Mouse (Mus musculus): ENCODE measurements at regions not wholly inside any gene's neighbourhood (a gene's known extent, or its start where the extent isn't known, plus 50 kb on each side); places are given as distances from the start of the nearest gene placed in this dataset.

DNA sequence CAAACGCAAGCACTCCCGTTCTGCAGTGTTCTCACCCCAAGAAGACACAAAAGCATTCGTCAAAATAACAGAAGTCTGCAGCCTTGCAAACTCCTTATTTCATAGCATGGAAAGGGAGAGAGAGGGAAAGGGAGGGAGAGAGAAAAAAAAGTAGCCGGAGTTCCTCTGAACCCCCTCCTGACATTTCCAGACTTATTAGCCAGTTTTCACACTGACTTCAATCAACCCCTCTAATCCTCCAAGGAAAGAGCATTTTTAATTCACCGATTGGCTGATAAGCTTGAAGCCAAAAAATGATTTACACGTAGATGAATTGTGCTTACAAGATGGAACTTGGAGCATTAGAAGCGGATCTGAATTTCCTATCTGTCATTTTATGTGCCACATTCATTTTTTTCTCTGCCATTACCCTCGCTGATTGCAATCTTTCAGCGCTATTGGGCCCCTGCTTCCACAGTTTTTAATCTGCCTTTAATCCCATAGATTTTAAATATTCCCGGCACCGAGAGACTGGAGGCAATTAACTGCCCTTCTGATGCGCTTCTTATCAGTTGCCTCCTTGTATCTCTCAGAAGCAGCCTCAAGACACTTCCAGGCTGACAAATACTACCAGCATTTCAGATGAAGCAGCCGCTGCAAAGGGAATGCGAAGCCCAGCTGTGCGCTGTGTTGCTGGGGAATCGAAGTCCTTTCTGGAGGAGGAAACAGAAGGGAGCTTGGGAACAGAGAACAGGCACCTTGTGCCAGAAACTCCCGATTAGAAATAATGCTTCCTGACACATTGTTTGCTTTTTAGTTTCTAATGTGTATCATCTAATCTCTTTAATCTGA is 447.7 kb upstream of the 4930412O13Rik start:
- no peak for DNase-seq (ENCODE audit: low read depth, low spot score)

DNA sequence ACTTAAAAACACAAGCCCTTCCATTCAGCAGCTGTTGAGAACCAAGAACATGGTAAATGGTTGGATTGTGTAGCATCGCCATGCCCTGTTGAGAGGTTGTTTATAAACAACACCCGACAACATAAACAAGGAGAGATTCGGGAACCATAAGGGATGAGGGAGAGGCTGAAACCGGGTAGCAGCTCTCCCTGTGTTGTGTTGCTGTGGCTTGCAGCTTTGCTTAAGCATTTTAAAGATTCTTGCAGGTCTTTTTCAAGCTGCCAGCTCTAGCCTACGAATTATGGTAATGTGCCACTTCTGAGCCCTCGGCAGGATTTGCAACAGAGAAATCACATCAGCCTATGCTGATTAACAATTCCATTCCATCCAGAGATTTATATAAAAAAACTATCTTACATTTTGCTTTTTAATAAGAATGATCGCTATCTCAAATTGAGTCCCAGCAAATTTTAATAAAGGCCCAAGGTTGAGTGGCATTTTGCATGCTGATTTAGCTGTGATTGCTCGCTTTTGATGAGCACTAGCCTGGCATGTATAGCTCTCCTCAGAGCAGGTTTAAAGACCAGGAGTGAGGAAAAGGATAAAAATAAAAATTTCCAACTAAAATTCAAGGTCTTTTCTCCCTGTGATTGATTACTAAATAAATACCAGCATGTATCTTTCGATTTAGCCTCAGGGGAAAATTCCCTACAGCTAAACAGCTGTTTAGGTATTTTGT is 445.7 kb upstream of the 4930412O13Rik start:
- DNase-seq (ENCODE audit: low read depth, low spot score): no peak
- WGBS: 62% methylated on average over 9 of the region's 9 CpGs

More for the DNA sequence above, 447.7 kb upstream of the 4930412O13Rik start:
- 39% methylated on average over 17 of the region's 17 CpGs for WGBS

DNA sequence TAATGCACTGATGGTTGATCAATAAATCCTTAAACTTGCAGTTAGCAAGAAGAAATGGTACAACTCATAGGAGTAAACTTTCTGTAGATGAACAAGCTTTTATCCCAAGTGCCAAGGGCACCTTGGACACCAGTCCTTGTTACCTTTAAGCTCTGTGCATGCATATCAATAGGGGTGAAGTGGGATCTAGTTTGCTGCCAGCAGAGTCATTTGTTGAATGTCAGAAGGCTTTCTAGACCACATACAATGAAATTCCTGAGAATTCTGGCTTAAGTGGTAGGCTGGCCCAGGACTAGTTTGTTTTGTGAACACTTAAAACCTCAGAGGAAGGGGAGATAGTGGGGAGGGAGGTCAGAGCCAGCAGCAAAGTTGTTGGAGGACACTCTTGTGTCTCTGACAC is 437.9 kb upstream of the 4930412O13Rik start:
- no peak for DNase-seq (ENCODE audit: low read depth, low spot score)

DNA sequence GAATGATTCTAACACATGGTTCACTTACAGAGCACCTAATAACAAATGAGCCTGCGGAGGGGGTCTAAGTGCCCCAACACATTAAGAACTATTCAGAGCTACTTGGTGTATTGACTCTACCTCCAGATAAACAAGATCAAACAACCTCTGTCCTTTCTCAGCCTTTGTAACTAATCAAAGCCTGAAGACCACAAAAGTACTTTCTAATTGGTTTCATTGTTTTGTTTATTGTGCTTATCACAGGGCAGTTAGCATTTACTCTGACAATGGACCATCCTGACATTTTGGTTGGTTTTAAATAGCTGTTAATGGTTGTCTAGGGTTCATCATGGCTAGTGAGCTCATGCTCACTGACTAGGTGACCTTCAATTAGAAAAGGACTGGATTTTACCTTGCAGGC is 435.2 kb upstream of the 4930412O13Rik start:
- no peak for DNase-seq (ENCODE audit: low read depth, low spot score)

DNA sequence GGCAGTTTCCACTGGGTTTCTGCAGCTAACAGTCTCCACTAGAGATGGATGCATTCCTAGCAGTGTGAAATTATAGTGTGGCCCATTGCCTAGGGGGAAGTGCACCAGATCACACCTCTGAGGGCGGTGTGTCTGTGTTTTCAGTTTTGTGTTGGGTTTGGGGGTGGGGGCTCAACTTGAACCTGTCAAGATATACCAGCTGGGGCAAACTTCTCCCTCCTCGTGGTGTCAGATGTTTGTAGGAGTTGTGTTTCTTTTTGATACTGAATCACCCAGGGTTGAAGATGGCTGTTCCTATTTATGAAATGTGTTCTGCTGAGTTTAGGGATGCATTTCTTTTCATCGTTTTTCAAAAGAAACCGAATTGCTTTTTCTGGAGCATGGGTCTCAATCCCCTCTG is 416.6 kb upstream of the 4930412O13Rik start:
- no peak for DNase-seq (ENCODE audit: low read depth, low spot score)
- WGBS: 81% methylated on average over 4 of the region's 4 CpGs

More for the DNA sequence above, 435.2 kb upstream of the 4930412O13Rik start:
- WGBS: 88% methylated on average over 1 of the region's 1 CpGs

DNA sequence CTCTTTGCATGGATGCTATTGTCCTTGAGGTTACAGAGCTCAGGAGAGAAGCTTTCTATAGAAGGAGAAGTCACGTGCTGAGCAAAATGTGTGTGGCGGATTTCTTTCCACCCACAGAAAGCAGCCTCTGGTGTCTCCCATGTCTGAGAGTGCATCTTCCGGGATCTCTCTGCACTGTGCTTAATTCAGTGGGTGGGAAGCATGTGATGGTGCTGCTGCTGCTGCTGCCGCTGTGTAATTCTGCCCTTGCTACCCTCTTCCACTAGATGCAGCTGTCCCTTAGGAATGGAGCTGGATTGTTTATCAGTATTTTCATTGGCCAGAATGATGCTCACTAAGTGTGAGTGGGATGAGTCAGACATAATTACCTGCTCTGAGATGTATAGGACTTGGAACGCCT is 416.2 kb upstream of the 4930412O13Rik start:
- WGBS: 48% methylated on average over 5 of the region's 5 CpGs
- no peak for DNase-seq (ENCODE audit: low read depth, low spot score)

DNA sequence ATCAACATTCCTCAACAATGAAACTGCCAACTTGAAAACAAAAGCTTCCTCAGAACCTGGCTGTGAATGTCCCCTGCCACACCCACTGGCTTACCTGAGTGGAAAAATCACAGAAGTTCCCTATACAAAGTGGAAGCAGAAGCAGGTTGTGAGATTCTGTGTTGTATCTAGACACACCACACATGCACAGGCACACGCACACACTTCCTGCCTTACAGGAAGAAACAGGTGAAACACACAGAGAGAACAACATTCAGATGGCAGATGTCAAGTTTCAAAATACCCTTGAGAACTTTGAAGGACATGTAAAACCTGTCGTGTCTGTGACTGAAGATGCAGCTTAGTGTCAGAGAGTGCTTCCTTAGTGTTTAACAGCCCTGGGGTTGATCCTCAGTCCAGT is 413.5 kb upstream of the 4930412O13Rik start:
- 71% methylated on average over 2 of the region's 2 CpGs for WGBS
- no peak for DNase-seq (ENCODE audit: low read depth, low spot score)

DNA sequence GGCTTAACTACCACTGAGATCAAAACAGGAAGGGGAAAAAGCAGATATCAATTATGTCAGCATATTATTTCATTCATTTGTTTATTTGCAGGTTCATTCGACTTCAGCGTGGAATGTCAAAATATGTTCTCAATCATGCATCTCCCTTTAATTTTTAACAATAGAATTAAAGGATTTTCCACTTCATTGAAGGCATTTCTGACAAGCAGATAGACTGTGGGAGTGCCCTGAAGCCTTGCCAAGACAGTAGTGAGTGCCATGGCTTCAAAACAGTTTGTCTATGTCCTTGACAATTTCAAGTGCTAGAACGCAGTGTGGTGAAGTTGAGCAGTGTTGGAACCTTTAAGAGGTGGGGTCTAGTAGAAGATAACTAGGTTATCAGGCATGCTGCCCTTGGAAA is 412.4 kb upstream of the 4930412O13Rik start:
- DNase-seq (ENCODE audit: low read depth, low spot score): no peak
- 79% methylated on average over 3 of the region's 3 CpGs for WGBS

DNA sequence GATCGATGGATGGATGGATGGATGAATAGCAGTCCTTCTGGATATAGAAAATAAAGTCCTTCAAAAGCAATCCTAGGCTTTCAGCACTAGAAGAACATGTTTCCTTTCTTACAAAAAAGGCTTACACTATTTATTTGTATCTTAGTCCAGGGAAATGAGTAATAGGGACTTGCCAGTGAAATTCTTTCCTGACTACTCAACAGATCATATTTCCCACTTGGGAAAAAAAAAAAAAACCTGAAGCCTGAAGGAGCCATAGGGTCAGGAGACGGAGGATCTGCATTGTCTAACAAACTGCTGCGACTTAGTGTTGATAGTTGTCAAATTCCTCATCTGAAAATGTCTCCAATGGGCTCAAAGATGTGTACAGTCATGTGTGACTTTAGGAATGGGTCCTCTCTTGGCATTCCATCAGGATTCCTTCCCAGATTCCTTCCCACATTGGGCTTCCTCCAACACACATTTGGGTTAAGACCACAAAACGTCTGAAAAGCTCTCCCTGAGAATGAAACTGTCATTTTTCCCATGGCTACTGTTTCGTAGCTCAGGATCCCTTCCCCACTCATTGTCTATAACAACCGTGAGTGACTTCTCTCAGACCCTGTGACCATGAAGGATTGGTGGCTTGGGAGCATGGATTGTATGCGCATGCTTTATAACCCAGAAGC is 399.2 kb upstream of the 4930412O13Rik start:
- no peak for DNase-seq (ENCODE audit: low read depth, low spot score)

DNA sequence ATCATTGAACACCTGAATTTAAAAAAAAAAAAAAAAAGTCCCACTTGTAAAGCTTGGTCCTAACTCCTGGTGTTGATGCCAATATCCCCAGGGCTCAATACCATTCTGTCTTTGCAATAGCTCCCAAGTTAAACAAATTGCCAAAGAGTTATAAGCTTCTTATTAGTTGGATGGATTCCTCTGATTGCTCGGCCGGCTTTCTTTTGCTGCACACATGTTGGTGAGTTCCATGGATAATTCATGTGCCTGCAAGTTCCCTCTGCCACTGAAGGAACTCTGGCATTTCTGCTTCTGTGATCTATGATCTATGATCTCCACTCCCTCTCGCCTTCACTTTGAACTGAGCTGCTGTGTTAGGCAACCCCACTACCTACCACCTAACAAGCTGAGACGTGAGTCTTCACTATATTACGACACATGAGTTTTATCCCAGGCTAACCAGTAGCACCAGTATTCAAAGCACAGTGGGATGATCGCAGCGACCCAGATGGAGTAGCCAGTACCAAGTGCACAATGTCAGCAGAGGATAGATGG is 393.6 kb upstream of the 4930412O13Rik start:
- no peak for DNase-seq (ENCODE audit: low read depth, low spot score)
- WGBS: 84% methylated on average over 7 of the region's 7 CpGs

More for the DNA sequence above, 399.2 kb upstream of the 4930412O13Rik start:
- 64% methylated on average over 7 of the region's 7 CpGs for WGBS

DNA sequence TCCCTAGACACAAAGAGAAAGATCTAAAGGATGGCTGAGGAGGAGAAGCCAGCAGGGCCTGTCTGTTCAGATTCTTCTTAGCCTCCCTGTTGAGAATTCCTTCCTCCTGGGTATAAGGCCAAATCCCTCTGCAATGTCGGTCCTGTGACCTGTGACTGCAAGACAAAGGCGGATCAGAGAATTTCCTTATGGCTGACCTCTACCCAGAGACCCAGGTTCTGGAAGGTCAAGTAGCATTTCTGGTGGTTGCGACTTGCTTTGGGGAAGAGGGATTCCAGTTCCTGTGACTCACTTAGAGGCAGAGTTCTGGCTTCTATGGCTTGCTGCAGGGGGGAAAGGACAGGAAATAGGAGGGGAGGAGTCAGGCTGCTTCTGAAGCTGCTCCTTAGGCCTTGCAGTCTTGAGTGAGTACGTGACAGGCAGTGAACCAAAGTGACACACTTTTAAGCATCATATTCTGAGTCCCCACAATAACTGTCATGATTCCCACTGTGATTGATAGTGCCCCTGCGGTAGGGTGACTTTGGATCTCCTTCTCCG is 387.4 kb upstream of the 4930412O13Rik start:
- DNase-seq (ENCODE audit: low read depth, low spot score): no peak

DNA sequence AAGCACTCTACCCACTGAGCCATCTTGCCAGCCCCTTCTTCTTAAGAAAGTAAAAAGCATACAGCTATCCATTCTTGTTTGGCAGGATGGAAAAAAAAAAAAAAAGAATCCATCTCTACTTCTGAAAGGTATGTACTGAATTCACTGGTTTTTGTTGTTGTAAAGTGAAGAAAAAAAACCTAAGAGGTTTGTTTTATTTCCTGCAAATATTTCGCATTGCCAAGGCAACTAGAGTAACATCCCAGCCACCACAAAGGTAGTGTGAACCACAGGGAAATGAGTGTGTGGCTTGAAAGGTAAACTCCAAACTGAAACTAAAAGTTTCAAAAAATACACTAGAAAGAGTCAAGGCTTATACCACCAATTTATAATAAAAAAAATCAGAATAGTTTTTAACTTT is 361.0 kb upstream of the 4930412O13Rik start:
- WGBS: 73% methylated on average over 1 of the region's 1 CpGs
- no peak for DNase-seq (ENCODE audit: low read depth, low spot score)

More for the DNA sequence above, 387.4 kb upstream of the 4930412O13Rik start:
- 54% methylated on average over 6 of the region's 6 CpGs for WGBS

DNA sequence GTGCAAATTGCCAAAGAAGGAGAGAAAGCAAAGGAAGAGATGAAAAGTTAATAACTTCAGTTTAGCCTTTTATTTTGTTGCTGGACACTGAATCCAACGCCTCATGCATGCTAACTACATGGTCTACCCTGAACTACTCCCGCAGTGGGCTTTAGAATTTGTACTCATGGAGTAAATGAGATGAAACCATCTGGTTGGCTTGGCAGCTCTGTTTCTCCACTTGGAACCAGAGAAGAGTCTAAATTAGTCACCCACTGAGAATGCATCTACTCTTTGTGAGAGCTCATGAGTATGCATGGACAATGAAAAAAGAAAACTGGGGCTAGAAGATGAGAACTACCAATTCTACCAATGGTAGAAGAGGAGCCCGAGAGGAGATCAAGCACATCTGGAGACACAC is 355.1 kb upstream of the 4930412O13Rik start:
- DNase-seq (ENCODE audit: low read depth, low spot score): no peak
- 83% methylated on average over 3 of the region's 3 CpGs for WGBS

DNA sequence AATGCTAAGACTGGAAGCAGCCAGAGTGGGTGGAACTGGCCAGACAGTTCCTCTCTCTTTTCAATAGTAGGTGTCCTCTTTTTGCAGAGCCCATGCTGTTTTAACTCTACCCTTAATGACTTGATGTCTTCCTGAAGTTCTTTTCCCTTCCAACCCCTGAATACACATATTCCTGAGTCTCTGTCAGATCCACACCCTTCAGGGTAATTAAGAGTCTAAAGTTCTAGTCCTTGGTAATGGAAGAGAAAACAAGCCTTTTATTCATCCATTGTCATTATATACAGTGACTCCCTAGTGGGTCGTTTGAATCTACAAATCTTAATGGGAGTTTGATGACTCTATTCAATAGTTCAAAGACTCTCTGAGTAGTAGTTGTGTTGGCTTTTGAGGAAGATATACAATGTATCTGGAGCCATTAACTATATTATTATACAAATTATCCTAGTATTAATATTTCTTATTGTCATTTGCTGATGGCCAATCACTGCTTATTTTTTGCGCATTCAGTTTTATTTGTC is 345.9 kb upstream of the 4930412O13Rik start:
- DNase-seq (ENCODE audit: low read depth, low spot score): no peak
- WGBS: 69% methylated on average over 2 of the region's 2 CpGs

DNA sequence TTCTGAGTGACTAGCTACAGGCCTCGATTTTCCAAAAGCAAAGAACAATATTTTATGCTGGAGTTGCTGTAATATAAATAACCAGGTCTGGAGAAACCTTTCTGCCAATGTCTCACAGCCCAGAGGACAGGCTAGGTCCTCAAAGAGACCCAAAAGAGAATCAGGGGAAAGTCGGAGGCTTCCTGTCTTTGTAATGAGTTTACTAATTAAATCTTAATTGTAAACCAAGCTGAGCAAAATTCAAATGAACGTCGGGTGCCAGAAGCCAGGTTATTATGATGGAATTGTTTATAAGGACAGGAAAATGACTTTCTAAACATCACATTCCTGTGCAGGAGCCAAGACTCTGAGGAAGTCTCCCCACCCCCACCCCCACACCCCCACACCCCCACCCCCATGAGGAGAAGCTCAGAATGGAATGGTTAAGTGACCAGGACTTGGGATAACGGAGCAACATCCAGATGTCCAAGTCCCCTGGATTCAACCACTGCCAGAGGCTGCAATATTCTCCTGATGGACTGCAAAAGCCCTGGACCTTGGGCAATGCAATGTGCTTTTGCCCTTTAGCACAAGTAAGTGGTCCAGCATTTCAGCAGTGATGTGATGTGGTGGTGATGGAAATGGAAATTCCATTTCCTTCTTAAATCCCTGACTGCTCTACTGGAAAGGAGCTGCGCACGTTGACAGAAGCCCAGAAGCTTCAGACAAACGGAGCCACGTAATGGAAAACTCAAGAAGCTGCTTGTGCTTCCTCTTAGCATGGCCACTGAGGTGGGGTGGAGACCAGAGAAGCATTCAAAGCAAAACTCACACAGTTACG is 333.1 kb upstream of the 4930412O13Rik start:
- WGBS: 63% methylated on average over 10 of the region's 10 CpGs
- no peak for DNase-seq (ENCODE audit: low read depth, low spot score)

DNA sequence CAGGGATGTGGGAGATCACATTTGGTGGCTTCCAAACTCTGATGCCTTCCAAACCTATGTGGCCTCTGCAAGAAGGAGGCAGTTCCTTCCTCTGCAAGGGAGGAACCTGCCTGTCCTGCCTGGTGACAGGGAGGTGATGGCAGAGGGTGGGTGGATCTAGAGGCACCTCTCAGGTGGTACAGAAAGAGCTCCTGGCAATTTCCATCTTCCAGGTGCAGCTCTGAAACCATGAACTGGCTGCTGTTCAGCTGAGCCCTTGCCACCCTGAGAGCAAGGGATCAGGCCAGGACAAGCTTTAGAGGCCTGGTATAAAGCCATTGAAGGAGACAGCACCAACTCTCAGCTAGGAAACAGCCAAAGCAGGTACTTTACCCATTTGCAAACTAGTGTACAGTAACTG is 327.7 kb upstream of the 4930412O13Rik start:
- no peak for DNase-seq (ENCODE audit: low read depth, low spot score)

DNA sequence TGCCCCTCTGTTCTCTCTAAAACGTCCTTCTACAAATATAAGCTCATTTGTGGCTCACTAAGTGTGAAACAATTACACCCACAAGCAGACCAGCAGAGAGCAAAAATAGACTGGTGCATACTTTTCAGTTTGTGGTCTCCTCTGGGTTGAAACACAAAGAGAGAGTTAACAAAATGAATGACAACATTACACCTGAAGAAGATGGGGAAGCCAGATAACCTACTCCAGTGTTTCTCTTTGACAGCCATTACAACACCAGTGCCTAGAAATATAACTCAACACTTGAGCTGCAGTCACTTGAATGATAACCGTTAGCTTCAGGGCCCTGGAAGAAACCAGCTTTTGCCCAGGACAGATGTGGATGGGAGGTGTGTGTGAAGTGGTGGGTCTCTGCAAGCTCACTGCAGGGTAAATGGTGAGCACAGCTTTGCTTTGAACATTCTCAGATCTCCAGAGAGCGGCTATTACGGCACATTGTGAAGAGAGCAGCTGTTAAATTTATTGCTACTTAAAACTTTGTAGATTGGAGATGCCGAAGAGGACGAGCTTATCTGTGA is 316.5 kb upstream of the 4930412O13Rik start:
- DNase-seq (ENCODE audit: low read depth, low spot score): no peak
- WGBS: 17% methylated on average over 6 of the region's 6 CpGs

DNA sequence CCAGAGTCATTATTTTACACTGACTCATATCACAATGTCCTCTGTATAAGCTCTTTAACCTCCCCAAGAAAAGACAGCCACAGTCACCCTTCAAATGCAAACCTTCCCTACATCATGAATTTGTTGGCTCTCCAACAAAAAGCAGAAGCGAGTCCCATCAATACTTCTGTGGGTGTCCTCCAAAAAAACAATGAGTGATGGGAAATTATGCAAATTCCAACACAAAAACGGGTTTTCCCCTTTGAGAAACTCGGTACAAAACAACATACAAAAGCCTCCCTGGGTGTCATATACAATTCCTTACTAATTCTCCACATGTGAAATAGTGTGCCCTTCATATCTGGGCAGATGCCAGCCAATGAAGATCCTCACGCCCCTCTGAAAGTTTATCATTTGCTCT is 311.8 kb upstream of the 4930412O13Rik start:
- 70% methylated on average over 4 of the region's 4 CpGs for WGBS
- no peak for DNase-seq (ENCODE audit: low read depth, low spot score)

DNA sequence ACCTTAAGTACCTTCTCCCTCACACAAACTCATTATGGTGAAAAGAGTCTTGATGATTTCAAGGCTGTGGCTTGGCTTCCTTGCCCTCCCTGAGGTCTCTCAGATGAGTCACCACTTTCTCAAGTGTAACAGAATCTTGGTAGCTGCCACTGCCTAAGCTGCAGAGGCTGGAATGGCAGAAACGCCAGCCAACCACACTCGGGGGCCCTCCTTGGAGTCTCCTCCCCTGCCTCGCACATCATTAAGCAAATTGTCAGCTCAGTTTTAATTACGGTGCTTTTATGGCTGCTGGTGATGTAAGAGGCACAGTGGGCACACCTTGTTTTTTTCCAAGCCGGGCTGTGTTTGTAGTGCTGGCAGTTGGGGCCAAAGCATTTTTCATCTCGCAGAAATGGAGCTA is 306.9 kb upstream of the 4930412O13Rik start:
- no peak for DNase-seq (ENCODE audit: low read depth, low spot score)
- 17% methylated on average over 6 of the region's 6 CpGs for WGBS
